Mouse (Mus musculus) c-Kit-positive CD71-negative TER-119-negative erythroid progenitor cells, embryonic 14.5 days (primary cell): ENCODE data around the gene Entpd1.

Source experiments
- DNase-seq: peaks from one replicate; pipeline ENCODE4 v3.0.0-alpha.2; 2013; ENCODE audit warnings: low read depth

Entpd1 gene

GRCm38 (mm10) chr19:40665778-40666177 lies 53.6 kb downstream of the Entpd1 start:
- DNase-seq = no peak

- no peak for DNase-seq
Observed at GRCm38 (mm10) chr19:40667111-40667510, 54.9 kb downstream of the Entpd1 start.

GRCm38 (mm10) chr19:40675329-40675728 lies 63.2 kb downstream of the Entpd1 start:
- DNase-seq = no peak

- no peak for DNase-seq
Observed at GRCm38 (mm10) chr19:40678087-40678486, 65.9 kb downstream of the Entpd1 start.

- DNase-seq = no peak
Observed at GRCm38 (mm10) chr19:40678532-40679307, 66.6 kb downstream of the Entpd1 start.

- no peak for DNase-seq
Observed at GRCm38 (mm10) chr19:40679632-40680031, 67.5 kb downstream of the Entpd1 start.

GRCm38 (mm10) chr19:40684124-40684523 lies 72.0 kb downstream of the Entpd1 start:
- DNase-seq = no peak

GRCm38 (mm10) chr19:40684566-40684965 lies 72.4 kb downstream of the Entpd1 start:
- no peak for DNase-seq

GRCm38 (mm10) chr19:40687291-40687927 lies 75.2 kb downstream of the Entpd1 start:
- no peak for DNase-seq

- DNase-seq = no peak
Observed at GRCm38 (mm10) chr19:40693201-40693600, 81.0 kb downstream of the Entpd1 start.

GRCm38 (mm10) chr19:40696116-40696515 lies 84.0 kb downstream of the Entpd1 start:
- DNase-seq = no peak

GRCm38 (mm10) chr19:40698103-40698853 lies 86.1 kb downstream of the Entpd1 start:
- no peak for DNase-seq

- DNase-seq = no peak
Observed at GRCm38 (mm10) chr19:40699816-40700215, 87.7 kb downstream of the Entpd1 start.

GRCm38 (mm10) chr19:40702406-40702805 lies 90.2 kb downstream of the Entpd1 start:
- no peak for DNase-seq

GRCm38 (mm10) chr19:40712889-40713628 lies 100.9 kb downstream of the Entpd1 start:
- DNase-seq = no peak

GRCm38 (mm10) chr19:40714700-40715099 lies 102.5 kb downstream of the Entpd1 start:
- DNase-seq = no peak

GRCm38 (mm10) chr19:40716981-40717380 lies 104.8 kb downstream of the Entpd1 start:
- no peak for DNase-seq

- DNase-seq = no peak
Observed at GRCm38 (mm10) chr19:40719439-40720105, 107.4 kb downstream of the Entpd1 start.

GRCm38 (mm10) chr19:40720381-40720780 lies 108.2 kb downstream of the Entpd1 start:
- DNase-seq = no peak

GRCm38 (mm10) chr19:40722137-40723038 lies 110.2 kb downstream of the Entpd1 start:
- DNase-seq = peak; percentile 39
